Mouse (Mus musculus) limb, embryonic 13.5 days (tissue): Measurements from ENCODE around the gene Aph1a. TPM values are rescaled to one million over a fixed set of nuclear protein-coding genes. Genes with fewer than 3 reads are reported as not detected.
A peak's percentile ranks its signal among the peaks of the same experiment; 100 is the strongest.
"Not testable (repeated sequence)": the region's sequence is repeated elsewhere in the genome, so short reads cannot be mapped to it uniquely, and the experiment has no call there.

Source experiments
- ATAC-seq: fragments of 200-750 bp; cut with Nextera tagmentation; 2 replicates; pipeline ENCODE4 v1.8.0; 2017; ENCODE audit warnings: low read depth, moderate number of reproducible peaks, moderate TSS enrichment; ENCODE audit not compliant: low FRiP score
- H3K27ac ChIP-seq: fragments of 300-500 bp; sonication (generic); 2 replicates; pipeline ENCODE4 v1.5.1; 2015; ENCODE audit warnings: inconsistent platforms, mild to moderate bottlenecking, moderate library complexity
- H3K27me3 ChIP-seq: fragments of 300-500 bp; sonication (generic); 2 replicates; pipeline ENCODE4 v1.6.1; 2015; ENCODE audit warnings: mild to moderate bottlenecking, inconsistent platforms
- H3K36me3 ChIP-seq: fragments of 300-500 bp; sonication (generic); 2 replicates; pipeline ENCODE4 v1.6.1; 2015; ENCODE audit warnings: inconsistent platforms, mild to moderate bottlenecking, moderate library complexity
- H3K4me1 ChIP-seq: fragments of 300-500 bp; sonication (generic); 2 replicates; pipeline ENCODE4 v1.6.1; 2015; ENCODE audit warnings: inconsistent platforms
- H3K4me2 ChIP-seq: fragments of 300-500 bp; sonication (generic); replicated peaks from 2 replicates; pipeline ENCODE4 v1.6.1; 2015; ENCODE audit warnings: inconsistent platforms, mild to moderate bottlenecking, moderate library complexity
- H3K4me3 ChIP-seq: fragments of 300-500 bp; sonication (generic); 2 replicates; pipeline ENCODE4 v1.5.1; 2015; ENCODE audit warnings: moderate library complexity, mild to moderate bottlenecking, inconsistent platforms
- H3K9ac ChIP-seq: fragments of 300-500 bp; sonication (generic); 2 replicates; pipeline ENCODE4 v1.6.1; 2015; ENCODE audit warnings: mild to moderate bottlenecking, inconsistent platforms
- H3K9me3 ChIP-seq: fragments of 300-500 bp; sonication (generic); 2 replicates; pipeline ENCODE4 v1.6.1; 2016; ENCODE audit warnings: inconsistent platforms
- WGBS: fragments of 180-500 bp; shearing (Covaris S2); methylation state at CpG from one replicate; pipeline ENCODE4 v1.1.7; 2015; 5-methylcytosine and 5-hydroxymethylcytosine counted together
- polyA plus RNA-seq: library from polyadenylated mRNA; unstranded; fragments of >200 nt; fragmentation: Nextera tagmentation; extraction: Ambion mirVana; gene quantifications from 2 replicates; pipeline ENCODE4 v1.2.1, GENCODE M21; 2015

Gene Aph1a
- polyA plus RNA-seq, 1 experiment from 2014 or later = 30.2 TPM

- WGBS = 1% methylated on average over 15 of the region's 15 CpGs
- peak overlapping the region; percentile 93 for H3K4me2 ChIP-seq
- peak overlapping the region; percentile 73 for H3K9ac ChIP-seq
- H3K9me3 ChIP-seq = no peaks in the 10 kb centered on the region
- peak overlapping the region; percentile 72 for H3K27ac ChIP-seq
- peaks cover 5% of the 10 kb centered on the region; the same call in 1 of the 2 replicates for H3K36me3 ChIP-seq
- H3K4me1 ChIP-seq = peaks cover 55% of the 10 kb centered on the region
- ATAC-seq = peak; percentile 34; the same call in 1 of the 2 replicates
- peak overlapping the region; percentile 47 for H3K4me3 ChIP-seq
- no peaks in the 10 kb centered on the region for H3K27me3 ChIP-seq
These were observed 10.2 kb downstream of the Aph1a start for GRCm38 (mm10) chr3:95903753-95904502.

DNA sequence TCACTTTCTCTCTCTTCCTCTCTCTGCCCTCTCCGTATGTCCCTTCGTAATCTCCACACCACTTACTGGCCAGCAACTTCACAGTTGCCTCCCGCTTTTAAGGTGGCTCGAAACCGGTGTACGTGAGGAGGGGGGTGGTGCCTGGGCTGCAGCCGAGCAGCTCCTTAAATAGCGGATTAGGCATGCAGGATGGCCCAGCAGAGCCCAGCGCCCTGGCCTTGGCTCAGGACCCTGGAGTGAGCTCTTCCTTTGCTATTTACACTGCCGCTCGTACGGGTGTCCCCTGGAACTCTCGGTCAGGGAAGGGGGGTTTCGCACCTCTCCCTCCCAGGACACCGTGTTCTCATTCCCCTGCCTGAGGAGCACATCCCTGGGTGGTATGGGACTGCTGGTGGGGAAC is 10.8 kb downstream of the Aph1a start, which contains the start of gene Car14:
Gene Car14, minus strand, starts transcription at position 124 of the 400 bp plus-strand sequence.
- no peaks in the 10 kb centered on the region for H3K36me3 ChIP-seq
- ATAC-seq = peak; percentile 37; the same call in 1 of the 2 replicates
- H3K4me2 ChIP-seq = peak within 1 kb of the TSS; percentile 93
- WGBS = under 1% methylated on average over 15 of the region's 15 CpGs
- H3K27ac ChIP-seq = peak within 1 kb of the TSS; percentile 72
- peak within 1 kb of the TSS; percentile 47 for H3K4me3 ChIP-seq
- peaks cover 55% of the 10 kb centered on the region for H3K4me1 ChIP-seq
- no peaks in the 10 kb centered on the region for H3K27me3 ChIP-seq
- H3K9me3 ChIP-seq = no peaks in the 10 kb centered on the region
- H3K9ac ChIP-seq = peak within 1 kb of the TSS; percentile 73

- peak overlapping the region; percentile 93 for H3K4me2 ChIP-seq
- H3K4me1 ChIP-seq = peaks cover 55% of the 10 kb centered on the region
- WGBS = under 1% methylated on average over 18 of the region's 18 CpGs
- peak overlapping the region; percentile 47 for H3K4me3 ChIP-seq
- H3K27ac ChIP-seq = peak overlapping the region; percentile 72; the same call in 1 of the 2 replicates
- H3K9ac ChIP-seq = peak overlapping the region; percentile 73
- H3K9me3 ChIP-seq = no peaks in the 10 kb centered on the region
- peak; percentile 42 for ATAC-seq
- H3K36me3 ChIP-seq = no peaks in the 10 kb centered on the region
- H3K27me3 ChIP-seq = no peaks in the 10 kb centered on the region
These were observed 11.6 kb downstream of the Aph1a start for GRCm38 (mm10) chr3:95905146-95905939.

DNA sequence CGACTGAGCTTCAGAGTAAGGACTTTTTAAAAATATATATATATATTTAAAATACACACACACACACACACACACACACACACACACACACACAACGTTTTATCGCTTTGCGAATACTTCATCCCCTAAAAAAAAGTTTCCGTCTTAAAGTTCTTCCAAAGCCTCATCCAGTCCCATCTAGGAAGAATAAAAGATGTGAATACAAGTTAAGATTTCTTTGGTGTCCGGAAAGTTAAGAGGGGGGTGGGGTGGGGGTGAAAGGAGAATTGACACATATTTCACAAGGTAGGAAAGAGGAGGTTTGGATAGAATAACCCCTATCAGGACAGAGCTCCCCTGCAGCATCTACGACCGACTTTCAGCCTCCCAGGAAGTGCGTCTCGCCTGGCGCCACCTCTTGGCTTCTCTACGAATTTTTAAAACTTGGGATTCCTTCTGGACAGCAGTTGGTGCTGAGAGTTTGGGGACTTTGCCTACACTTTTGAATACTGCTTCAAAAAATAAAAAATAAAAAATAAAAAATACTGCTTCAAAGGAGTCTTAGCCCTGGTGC is 12.2 kb downstream of the Aph1a start:
- no peaks in the 10 kb centered on the region for H3K27me3 ChIP-seq
- H3K4me3 ChIP-seq = peak overlapping the region; percentile 47
- WGBS = under 1% methylated on average over 12 of the region's 12 CpGs
- no peak overlapping the region for H3K27ac ChIP-seq
- peak overlapping the region; percentile 73; the same call in 1 of the 2 replicates for H3K9ac ChIP-seq
- ATAC-seq = peak; percentile 14; the same call in 1 of the 2 replicates
- no peaks in the 10 kb centered on the region for H3K9me3 ChIP-seq
- H3K36me3 ChIP-seq = no peaks in the 10 kb centered on the region
- H3K4me1 ChIP-seq = peaks cover 55% of the 10 kb centered on the region
- H3K4me2 ChIP-seq = peak overlapping the region; percentile 93

GRCm38 (mm10) chr3:95906860-95907259 is 13.1 kb downstream of the Aph1a start:
- ATAC-seq = no peak
- Histone ChIP-seq H3K36me3 (no peaks in the 10 kb centered on the region), H3K4me3 (peak overlapping the region; percentile 47), H3K27me3 (no peaks in the 10 kb centered on the region), H3K4me1 (peaks cover 51% of the 10 kb centered on the region), H3K9ac (0 out of 2 replicates have a peak overlapping the region, but pooled peaks have one; percentile 19), H3K4me2 (peak overlapping the region; percentile 93), H3K9me3 (no peaks in the 10 kb centered on the region), H3K27ac (0 out of 2 replicates have a peak overlapping the region, but pooled peaks have one; percentile 2)
- WGBS = under 1% methylated on average over 12 of the region's 12 CpGs

- Histone ChIP-seq H3K4me2 (no peak overlapping the region), H3K4me1 (peaks cover 44% of the 10 kb centered on the region), H3K27me3 (no peaks in the 10 kb centered on the region), H3K9me3 (no peaks in the 10 kb centered on the region), H3K27ac (no peak overlapping the region), H3K4me3 (no peak overlapping the region), H3K9ac (no peak overlapping the region), H3K36me3 (no peaks in the 10 kb centered on the region)
- 41% methylated on average over 4 of the region's 4 CpGs for WGBS
- ATAC-seq = no peak
These were observed 13.8 kb downstream of the Aph1a start for GRCm38 (mm10) chr3:95907613-95908012.

DNA sequence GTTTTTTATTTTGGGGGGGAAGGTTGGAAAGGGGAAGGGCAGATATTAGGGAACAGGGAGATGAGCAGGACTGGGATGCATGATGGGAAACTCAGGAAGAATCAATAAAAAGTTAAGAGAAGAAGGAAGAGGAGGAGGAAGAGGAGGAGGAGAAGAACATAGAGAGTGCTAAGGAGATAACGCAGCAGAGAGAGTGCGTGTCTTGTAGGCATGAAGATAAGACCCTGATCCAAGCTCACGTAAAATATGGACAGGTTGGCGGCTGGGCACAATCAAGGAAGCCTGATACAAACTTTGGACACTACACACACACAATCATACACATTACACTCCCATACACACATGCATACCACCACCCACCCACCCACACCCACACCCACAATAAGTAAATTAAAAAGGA is 20.9 kb downstream of the Aph1a start:
- Histone ChIP-seq H3K36me3 (no peaks in the 10 kb centered on the region), H3K4me1 (no peaks in the 10 kb centered on the region), H3K27ac (no peak overlapping the region), H3K27me3 (no peaks in the 10 kb centered on the region), H3K4me3 (no peak overlapping the region), H3K9me3 (no peaks in the 10 kb centered on the region), H3K9ac (no peak overlapping the region), H3K4me2 (no peak overlapping the region)
- ATAC-seq = no peak
- 93% methylated on average over 4 of the region's 4 CpGs for WGBS

- WGBS = 77% methylated on average over 7 of the region's 7 CpGs
- no peaks in the 10 kb centered on the region for H3K27me3 ChIP-seq
- H3K4me1 ChIP-seq = no peaks in the 10 kb centered on the region
- H3K4me2 ChIP-seq = no peak overlapping the region
- H3K9me3 ChIP-seq = no peaks in the 10 kb centered on the region
- no peak overlapping the region for H3K9ac ChIP-seq
- no peak overlapping the region for H3K27ac ChIP-seq
- ATAC-seq = no peak
- H3K4me3 ChIP-seq = no peak overlapping the region
- H3K36me3 ChIP-seq = no peaks in the 10 kb centered on the region
These were observed 23.0 kb downstream of the Aph1a start for GRCm38 (mm10) chr3:95916760-95917159.

- WGBS = 50% methylated on average over 2 of the region's 2 CpGs
- not testable (repeated sequence) for ATAC-seq, H3K4me3 ChIP-seq, H3K27ac ChIP-seq, H3K9me3 ChIP-seq, H3K27me3 ChIP-seq, H3K4me2 ChIP-seq, H3K36me3 ChIP-seq, H3K9ac ChIP-seq, H3K4me1 ChIP-seq
These were observed 26.8 kb downstream of the Aph1a start for GRCm38 (mm10) chr3:95920532-95920931.

DNA sequence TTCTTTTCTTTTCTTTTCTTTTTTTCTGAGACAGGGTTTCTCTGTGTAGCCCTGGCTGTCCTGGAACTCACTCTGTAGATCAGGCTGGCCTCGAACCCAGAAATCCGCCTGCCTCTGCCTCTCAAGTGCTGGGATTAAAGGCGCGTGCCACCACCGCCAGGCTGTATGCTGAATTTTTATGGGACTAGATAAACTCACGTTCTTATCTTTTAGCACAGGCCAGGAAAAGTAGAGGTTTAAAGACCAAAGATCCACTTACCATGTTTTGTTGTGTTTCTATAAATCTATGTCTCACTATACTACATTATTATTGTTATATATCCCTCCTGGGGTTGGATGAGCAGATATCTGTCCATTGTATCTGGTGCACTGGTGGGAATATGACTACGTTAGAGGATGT is 29.7 kb downstream of the Aph1a start:
- not testable (repeated sequence) for H3K4me3 ChIP-seq, H3K4me2 ChIP-seq, H3K9me3 ChIP-seq, ATAC-seq, H3K36me3 ChIP-seq, H3K4me1 ChIP-seq, H3K27ac ChIP-seq, H3K27me3 ChIP-seq, H3K9ac ChIP-seq
- WGBS = 90% methylated on average over 7 of the region's 7 CpGs

GRCm38 (mm10) chr3:95924185-95924584 is 30.4 kb downstream of the Aph1a start:
- Histone ChIP-seq H3K9ac (no peak overlapping the region), H3K4me3 (no peak overlapping the region), H3K9me3 (no peaks in the 10 kb centered on the region), H3K27me3 (no peaks in the 10 kb centered on the region), H3K27ac (no peak overlapping the region), H3K36me3 (no peaks in the 10 kb centered on the region), H3K4me2 (no peak overlapping the region), H3K4me1 (no peaks in the 10 kb centered on the region)
- ATAC-seq = no peak
- 67% methylated on average over 4 of the region's 4 CpGs for WGBS

- Histone ChIP-seq H3K4me1 (no peaks in the 10 kb centered on the region), H3K27me3 (no peaks in the 10 kb centered on the region), H3K27ac (no peak overlapping the region), H3K4me3 (no peak overlapping the region), H3K4me2 (no peak overlapping the region), H3K9me3 (no peaks in the 10 kb centered on the region), H3K9ac (no peak overlapping the region), H3K36me3 (no peaks in the 10 kb centered on the region)
- 80% methylated on average over 5 of the region's 5 CpGs for WGBS
- no peak for ATAC-seq
These were observed 31.3 kb downstream of the Aph1a start for GRCm38 (mm10) chr3:95925087-95925486.
